Mouse (Mus musculus) thymus, postnatal 25 days (tissue): Measurements from ENCODE around the gene Jak2.
A peak's percentile ranks its signal among the peaks of the same experiment; 100 is the strongest.

Source experiments
- DNase-seq: peaks from one replicate; pipeline ENCODE4 v3.0.0; 2022

Jak2 gene

GRCm38 (mm10) chr19:29253728-29254127, 2.1 kb downstream of the Jak2 start:
- DNase-seq = peak; percentile 88

GRCm38 (mm10) chr19:29254671-29255070, 3.0 kb downstream of the Jak2 start:
- DNase-seq = no peak

- no peak for DNase-seq
Measured at GRCm38 (mm10) chr19:29255327-29256027, 3.8 kb downstream of the Jak2 start.

- DNase-seq = no peak
Measured at GRCm38 (mm10) chr19:29261638-29262037, 10.0 kb downstream of the Jak2 start.

- no peak for DNase-seq
Measured at GRCm38 (mm10) chr19:29263492-29263891, 11.9 kb downstream of the Jak2 start.

- no peak for DNase-seq
Measured at GRCm38 (mm10) chr19:29265538-29265937, 13.9 kb downstream of the Jak2 start.

- DNase-seq = no peak
Measured at GRCm38 (mm10) chr19:29267075-29267868, 15.6 kb downstream of the Jak2 start.

GRCm38 (mm10) chr19:29268788-29269321, 17.2 kb downstream of the Jak2 start:
- DNase-seq = no peak

- DNase-seq = no peak
Measured at GRCm38 (mm10) chr19:29270226-29270625, 18.6 kb downstream of the Jak2 start.

GRCm38 (mm10) chr19:29271147-29271578, 19.5 kb downstream of the Jak2 start:
- DNase-seq = no peak

- DNase-seq = no peak
Measured at GRCm38 (mm10) chr19:29272011-29272809, 20.6 kb downstream of the Jak2 start.

GRCm38 (mm10) chr19:29276414-29276813, 24.8 kb downstream of the Jak2 start:
- no peak for DNase-seq

GRCm38 (mm10) chr19:29278944-29279587, 27.4 kb downstream of the Jak2 start:
- no peak for DNase-seq

GRCm38 (mm10) chr19:29285451-29285869, 33.8 kb downstream of the Jak2 start:
- DNase-seq = no peak

GRCm38 (mm10) chr19:29287863-29288262, 36.2 kb downstream of the Jak2 start:
- no peak for DNase-seq

- no peak for DNase-seq
Measured at GRCm38 (mm10) chr19:29291532-29291931, 39.9 kb downstream of the Jak2 start.

- no peak for DNase-seq
Measured at GRCm38 (mm10) chr19:29292546-29292945, 40.9 kb downstream of the Jak2 start.

- DNase-seq = no peak
Measured at GRCm38 (mm10) chr19:29294756-29295155, 43.1 kb downstream of the Jak2 start.

- no peak for DNase-seq
Measured at GRCm38 (mm10) chr19:29296166-29296565, 44.5 kb downstream of the Jak2 start.

GRCm38 (mm10) chr19:29297366-29297765, 45.7 kb downstream of the Jak2 start:
- DNase-seq = no peak

GRCm38 (mm10) chr19:29300919-29301318, 49.3 kb downstream of the Jak2 start:
- DNase-seq = no peak

GRCm38 (mm10) chr19:29302119-29302518, 50.5 kb downstream of the Jak2 start:
- no peak for DNase-seq

GRCm38 (mm10) chr19:29308832-29309231, 57.2 kb downstream of the Jak2 start:
- DNase-seq = no peak
